Mouse (Mus musculus) Muller cell, postnatal 12 days (primary cell): ENCODE data around the gene Clint1.

Source experiments
- DNase-seq: peaks from one replicate; pipeline ENCODE4 v3.0.0-alpha.2; 2015; ENCODE audit errors: inconsistent ontology term

The Clint1 gene

GRCm38 (mm10) chr11:45883270-45883931 lies 31.6 kb downstream of the Clint1 start:
- peak; percentile 60 for DNase-seq

- DNase-seq, result peak; percentile 66
These were observed 32.2 kb downstream of the Clint1 start for GRCm38 (mm10) chr11:45884029-45884428.

GRCm38 (mm10) chr11:45885606-45886230 lies 33.9 kb downstream of the Clint1 start:
- DNase-seq, result no peak

GRCm38 (mm10) chr11:45886596-45886995 lies 34.7 kb downstream of the Clint1 start:
- DNase-seq, result no peak

- DNase-seq, result no peak
These were observed 36.7 kb downstream of the Clint1 start for GRCm38 (mm10) chr11:45888471-45889030.

- no peak for DNase-seq
These were observed 38.1 kb downstream of the Clint1 start for GRCm38 (mm10) chr11:45889981-45890380.

- no peak for DNase-seq
These were observed 38.6 kb downstream of the Clint1 start for GRCm38 (mm10) chr11:45890423-45890822.

- DNase-seq, result no peak
These were observed 41.1 kb downstream of the Clint1 start for GRCm38 (mm10) chr11:45892861-45893360.

- DNase-seq, result no peak
These were observed 45.5 kb downstream of the Clint1 start for GRCm38 (mm10) chr11:45897392-45897791.

- DNase-seq, result no peak
These were observed 48.6 kb downstream of the Clint1 start for GRCm38 (mm10) chr11:45900233-45901015.

GRCm38 (mm10) chr11:45906109-45906786 lies 54.4 kb downstream of the Clint1 start:
- DNase-seq, result no peak

GRCm38 (mm10) chr11:45907301-45907700 lies 55.5 kb downstream of the Clint1 start:
- DNase-seq, result peak; percentile 27

GRCm38 (mm10) chr11:45908070-45908469 lies 56.2 kb downstream of the Clint1 start:
- no peak for DNase-seq

- no peak for DNase-seq
These were observed 57.0 kb downstream of the Clint1 start for GRCm38 (mm10) chr11:45908894-45909293.

GRCm38 (mm10) chr11:45910701-45911100 lies 58.9 kb downstream of the Clint1 start:
- peak; percentile 76 for DNase-seq

- DNase-seq, result no peak
These were observed 64.3 kb downstream of the Clint1 start for GRCm38 (mm10) chr11:45916196-45916595.

- DNase-seq, result no peak
These were observed 66.2 kb downstream of the Clint1 start for GRCm38 (mm10) chr11:45918018-45918417.

- DNase-seq, result no peak
These were observed 67.0 kb downstream of the Clint1 start for GRCm38 (mm10) chr11:45918836-45919235.

- DNase-seq, result no peak
These were observed 69.2 kb downstream of the Clint1 start for GRCm38 (mm10) chr11:45921026-45921425.

- no peak for DNase-seq
These were observed 69.6 kb downstream of the Clint1 start for GRCm38 (mm10) chr11:45921480-45921898.

GRCm38 (mm10) chr11:45925436-45925835 lies 73.6 kb downstream of the Clint1 start:
- DNase-seq, result no peak
